Mouse (Mus musculus): ENCODE measurements around the gene Ier5. TPM values are rescaled to one million over a fixed set of nuclear protein-coding genes. Genes with fewer than 3 reads are reported as not detected.

Gene Ier5
- total RNA-seq, 2 experiments from 2014 or later, result 16.5 to 21.5 TPM

DNA sequence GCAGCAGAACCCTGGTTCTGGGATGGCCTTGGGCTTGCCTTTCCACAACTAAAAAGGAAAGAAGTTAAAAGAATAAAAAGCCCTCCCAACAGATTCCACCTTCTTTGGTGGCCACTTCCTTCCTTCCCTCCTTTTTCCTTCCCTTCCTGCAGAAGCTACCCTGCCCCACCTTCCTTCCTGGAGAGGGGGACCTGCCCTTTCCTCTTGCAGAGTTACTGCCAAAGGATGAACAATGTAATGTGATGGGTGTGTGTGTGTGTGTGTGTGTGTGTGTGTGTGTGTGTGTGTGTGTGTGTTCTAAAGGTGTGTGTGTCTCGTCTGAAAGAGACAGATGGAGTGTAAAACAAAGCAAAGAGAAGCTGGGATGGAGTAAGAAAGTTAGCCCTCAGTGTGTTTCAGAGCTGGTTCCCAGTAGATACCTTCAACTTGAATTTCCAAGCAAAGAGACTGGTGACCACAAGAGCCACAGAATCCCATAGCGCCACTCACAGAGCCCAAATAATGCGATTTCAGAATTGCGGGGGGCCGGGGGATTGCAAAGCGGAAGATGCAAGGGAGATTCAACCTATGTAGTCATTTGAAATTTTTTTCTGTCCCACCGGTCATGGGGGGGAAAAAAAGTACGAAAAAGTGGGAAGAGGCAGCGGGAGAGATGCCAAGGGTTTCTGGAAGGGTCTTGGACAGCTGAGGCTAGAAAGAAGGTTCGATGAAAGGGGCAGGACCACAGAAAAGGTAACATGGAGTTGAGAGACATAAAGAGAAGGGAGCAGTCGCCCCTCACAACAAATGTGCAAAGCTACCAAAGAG lies 17.1 kb downstream of the Ier5 start:
- DNase-seq (ENCODE audit: low spot score in 2 of 2), result no peak

DNA sequence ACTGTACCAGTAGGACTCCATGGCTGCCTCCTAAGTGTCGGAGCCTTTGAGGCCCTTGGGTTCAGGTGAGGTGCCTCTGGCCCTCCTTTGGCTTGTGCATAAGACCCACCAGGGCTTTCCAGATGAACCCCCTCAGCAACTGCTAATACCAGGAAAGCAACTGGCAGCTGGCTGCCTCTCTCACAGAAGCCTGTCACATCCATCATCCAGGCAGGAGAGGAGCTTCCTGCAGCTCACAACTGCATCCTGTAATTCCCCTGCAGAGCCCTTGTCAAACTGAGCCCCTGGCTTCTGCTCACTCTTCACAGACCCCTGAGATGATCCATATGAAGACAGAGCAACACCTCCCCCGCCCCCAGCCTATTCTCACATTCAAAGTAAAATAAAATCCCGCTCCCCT lies 21.8 kb downstream of the Ier5 start:
- DNase-seq (ENCODE audit: low spot score in 2 of 2), result no peak

DNA sequence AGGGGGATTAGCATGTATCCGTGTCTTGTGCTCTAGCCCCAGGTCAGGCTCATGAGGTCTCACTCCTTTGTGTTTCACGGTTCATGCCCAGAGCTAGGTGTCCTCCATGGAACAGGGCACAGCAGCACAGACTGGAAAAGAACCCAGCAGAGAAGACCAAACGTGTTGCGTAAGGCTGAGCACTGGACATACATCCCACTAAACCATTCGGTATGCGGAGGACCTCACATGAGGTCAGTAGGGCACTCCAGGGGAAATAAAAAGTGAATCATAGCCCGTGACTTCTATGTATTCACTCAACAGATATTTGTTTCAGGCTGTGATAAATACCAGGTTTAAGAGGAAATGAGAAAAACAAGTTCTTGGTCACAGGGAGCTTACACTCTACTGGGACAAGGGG lies 23.6 kb downstream of the Ier5 start:
- DNase-seq (ENCODE audit: low spot score in 2 of 2), result no peak

DNA sequence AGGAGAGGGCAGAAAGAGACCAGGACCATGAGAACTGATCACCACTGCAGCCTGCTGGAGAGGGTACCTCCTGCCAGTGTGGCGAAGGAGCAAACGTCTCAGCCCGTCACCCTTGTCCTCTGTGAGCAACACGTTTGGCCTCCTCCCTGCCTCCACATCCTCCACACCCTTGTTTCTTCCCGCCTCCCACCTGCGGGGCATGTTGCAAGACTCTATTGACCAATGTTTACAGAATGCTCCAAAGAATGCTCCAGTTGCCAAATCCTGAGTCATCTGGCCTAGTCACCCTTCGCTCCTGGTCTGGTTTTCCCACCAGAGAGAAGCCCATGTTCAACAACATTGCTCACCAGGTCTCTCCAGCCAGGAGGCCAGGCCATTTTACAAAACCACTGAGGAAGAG lies 24.6 kb downstream of the Ier5 start:
- no peak for DNase-seq (ENCODE audit: low spot score in 2 of 2)

DNA sequence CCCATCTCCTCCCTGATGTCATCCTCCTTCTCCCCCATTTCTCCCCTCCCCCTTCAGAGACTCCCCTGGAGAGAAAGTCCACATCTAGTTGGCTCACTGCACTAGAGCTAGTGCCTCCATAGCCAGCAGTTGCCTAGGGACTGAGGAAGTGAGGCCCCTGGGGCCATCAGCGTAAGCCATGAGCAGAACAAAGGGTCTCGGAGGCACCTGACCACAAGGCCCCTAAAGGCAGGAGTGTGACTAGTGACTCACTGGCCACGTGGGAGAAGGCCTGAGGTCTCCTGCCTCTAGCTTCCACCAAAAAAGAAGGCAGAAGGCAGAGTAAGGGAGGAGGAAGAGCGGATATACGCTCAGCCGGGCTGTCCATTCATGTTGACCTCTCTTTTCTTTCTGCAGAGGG lies 25.5 kb downstream of the Ier5 start:
- no peak for DNase-seq (ENCODE audit: low spot score in 2 of 2)

DNA sequence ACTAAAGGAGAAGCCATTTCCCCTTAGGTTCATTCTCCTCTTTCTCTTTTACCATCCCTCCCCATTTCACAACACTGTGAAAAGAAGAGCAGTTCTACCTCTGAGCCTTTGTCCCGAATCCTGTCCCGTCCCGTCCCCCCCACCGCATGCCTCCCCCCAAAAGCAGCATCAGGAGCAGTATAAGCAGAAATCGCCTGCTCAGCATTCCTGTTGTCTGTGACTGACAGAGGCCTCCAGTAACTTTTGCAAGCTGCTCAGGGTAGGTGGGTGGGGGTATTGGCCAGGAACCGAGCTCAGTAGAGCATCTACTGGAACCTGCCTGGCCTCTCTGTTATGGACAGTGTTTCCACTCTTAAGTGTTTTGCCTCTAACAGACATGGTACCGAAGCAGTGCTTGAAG lies 26.3 kb downstream of the Ier5 start:
- no peak for DNase-seq (ENCODE audit: low spot score in 2 of 2)

DNA sequence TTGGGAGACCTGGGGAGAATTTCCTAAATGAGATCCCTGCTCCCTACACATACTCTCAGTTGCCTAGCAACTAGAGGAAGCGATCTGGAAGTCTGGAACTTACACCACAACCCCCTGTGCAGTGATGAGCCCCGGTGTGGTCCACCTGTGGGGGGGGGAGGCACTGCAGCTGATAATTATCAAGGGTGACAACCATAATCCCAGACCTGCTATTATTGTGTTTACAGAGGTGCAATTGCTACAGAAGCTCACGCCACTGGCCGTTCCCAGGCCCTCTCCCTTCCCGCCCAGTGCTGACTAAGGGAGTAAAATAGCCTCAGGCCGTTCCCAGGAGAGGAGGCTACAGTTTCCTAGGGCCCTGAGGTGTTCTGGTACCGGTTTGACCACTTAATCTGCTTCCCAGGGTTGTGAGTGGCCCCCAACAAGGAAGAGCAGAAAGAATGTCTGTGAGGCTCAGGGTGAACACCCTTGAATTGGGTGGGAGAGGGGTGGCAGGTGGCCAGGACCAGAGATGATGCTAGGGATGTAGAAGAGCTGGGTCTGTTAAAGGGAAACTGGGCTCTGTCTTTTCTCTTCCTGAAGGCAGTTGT lies 28.1 kb downstream of the Ier5 start:
- DNase-seq (ENCODE audit: low spot score in 2 of 2), result no peak

DNA sequence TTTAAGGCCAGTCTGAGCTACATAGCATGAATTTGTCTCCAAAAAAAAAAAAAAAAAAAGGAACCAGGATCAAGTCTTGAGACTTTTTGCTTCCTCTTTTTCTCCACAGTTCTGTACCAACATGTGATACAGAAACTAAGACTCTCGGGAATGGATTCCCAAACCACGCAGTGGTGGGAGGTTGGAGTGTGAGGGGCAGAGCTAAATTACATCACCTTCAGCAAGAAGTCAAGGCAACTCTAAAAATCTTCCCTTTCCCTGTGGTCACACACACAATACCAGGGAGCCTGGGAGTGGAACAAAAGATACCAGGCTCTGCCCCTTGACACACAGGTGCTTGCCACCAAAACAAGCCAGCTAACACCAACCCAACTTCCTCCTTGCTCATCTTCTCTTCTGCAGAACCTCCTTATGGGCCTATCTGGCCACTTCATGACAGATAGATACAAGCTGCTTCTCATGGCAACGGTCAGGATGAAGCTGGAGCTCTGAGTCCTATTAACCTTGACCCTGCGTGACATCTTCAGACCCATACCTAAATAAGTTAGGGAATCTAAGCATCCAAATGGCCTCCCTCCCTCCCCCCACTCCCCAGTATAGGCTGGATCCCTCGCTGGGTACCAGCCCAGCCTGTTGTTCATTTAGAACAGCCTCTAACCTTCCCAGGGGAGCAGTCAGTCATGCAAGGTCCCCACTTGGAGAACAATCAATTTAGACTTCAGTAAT lies 28.7 kb downstream of the Ier5 start:
- DNase-seq (ENCODE audit: low spot score in 2 of 2), result no peak

DNA sequence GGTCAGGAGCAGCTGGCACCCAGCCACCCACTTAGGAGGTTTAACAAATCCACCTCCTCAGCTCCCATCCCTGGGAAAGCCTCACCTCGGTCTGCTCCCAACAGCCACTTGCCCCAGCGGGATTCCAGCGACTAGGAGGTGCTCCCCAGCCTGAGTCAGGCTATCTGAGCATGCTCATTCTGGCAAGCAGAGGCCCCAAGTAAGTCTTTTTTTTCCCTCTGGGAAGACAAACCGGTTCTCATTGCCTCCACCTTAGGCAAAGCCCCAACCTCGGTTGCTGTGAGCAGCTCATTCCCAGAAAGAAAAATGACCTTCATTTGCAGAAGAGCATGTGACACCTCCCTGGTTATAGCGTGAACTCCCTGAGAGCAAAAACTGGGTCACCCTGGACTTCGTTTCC lies 29.7 kb downstream of the Ier5 start:
- DNase-seq (ENCODE audit: low spot score in 2 of 2), result no peak

DNA sequence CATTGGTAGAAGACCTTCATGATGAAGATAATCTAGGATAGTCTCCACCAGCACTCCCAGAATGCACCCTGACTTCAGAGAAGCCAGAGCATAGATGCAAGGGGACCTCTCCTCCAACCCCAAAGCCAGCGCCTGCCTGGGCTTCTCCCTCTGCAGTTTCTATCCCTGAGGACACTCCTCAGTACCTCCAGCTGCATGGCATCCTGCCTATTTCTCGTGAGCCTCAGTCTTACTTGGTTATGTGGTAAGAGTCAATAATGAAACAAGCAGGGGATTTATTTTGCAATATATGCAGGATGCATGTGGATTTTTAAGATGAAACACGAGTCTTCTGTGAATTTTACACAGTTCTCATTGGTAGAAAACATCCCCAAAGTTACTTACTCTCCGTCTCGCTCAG lies 33.2 kb downstream of the Ier5 start:
- no peak for DNase-seq (ENCODE audit: low spot score in 2 of 2)

DNA sequence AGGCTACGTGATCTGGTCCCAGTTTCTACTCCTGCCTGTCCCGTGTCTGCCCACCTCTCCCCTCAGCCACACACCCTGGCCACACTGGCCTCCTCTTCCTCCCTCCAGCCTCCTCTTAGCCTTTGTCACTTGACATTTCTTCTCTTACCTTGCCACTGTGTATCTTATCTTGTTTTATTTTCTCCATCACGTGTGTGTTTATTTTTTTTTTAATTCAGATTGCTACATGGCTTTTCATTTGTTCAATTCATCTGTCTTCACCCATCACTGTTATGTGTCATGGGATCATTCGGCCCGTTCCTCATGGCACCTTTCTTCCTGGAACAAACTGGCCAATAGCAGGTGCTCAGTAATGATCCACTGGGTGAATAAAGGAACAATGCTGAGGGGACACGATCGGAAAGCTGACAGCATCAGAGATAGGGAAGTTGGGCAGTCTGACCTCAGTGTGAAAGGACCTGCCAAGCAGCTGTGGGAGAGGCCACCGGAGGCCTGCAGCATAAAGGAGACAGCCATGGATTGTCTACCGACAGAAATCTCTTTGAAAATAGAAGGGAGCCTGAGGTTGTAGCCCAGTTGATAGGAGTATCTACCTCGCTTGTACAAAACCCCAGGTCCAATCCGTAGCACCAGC lies 34.3 kb downstream of the Ier5 start:
- no peak for DNase-seq (ENCODE audit: low spot score in 2 of 2)

DNA sequence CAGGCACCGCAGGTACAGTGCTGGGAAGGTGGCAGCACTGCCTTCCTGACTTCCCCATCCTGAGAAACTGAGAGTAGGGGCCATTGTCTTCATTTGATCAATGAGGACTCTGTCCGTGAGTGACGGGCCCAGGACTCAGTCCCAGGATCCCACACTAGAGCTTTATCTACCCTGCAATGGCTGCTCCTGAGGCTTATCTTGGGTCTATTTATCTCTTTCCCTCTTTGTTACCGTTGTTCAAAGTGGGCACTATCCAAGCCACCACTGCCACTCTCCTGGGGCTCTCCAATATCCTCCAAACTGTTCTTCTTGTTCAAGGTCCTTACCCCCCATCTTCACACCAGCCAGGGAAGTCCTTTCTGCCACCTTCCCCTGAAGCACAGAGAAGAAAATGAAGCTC lies 34.8 kb downstream of the Ier5 start:
- DNase-seq (ENCODE audit: low spot score in 2 of 2), result no peak

DNA sequence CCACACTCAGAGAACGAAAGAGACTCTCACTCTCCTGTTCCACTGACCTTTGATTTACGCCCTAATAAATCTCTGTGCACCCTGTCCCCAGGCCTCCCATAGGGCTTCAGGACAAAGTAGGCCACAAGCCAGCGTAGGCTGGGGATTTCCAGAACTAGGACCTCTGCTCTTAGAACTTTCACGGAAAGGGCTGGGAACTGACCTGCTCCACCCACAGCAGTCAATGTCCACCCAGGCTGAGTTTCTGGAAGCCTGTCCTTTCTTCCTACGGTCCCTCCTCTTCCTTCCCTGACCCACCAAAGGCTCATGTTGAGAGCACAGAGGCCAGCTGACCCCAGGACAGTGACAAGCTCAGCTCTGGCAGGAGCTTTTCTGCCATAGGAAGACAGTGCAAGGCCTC lies 35.3 kb downstream of the Ier5 start:
- no peak for DNase-seq (ENCODE audit: low spot score in 2 of 2)

DNA sequence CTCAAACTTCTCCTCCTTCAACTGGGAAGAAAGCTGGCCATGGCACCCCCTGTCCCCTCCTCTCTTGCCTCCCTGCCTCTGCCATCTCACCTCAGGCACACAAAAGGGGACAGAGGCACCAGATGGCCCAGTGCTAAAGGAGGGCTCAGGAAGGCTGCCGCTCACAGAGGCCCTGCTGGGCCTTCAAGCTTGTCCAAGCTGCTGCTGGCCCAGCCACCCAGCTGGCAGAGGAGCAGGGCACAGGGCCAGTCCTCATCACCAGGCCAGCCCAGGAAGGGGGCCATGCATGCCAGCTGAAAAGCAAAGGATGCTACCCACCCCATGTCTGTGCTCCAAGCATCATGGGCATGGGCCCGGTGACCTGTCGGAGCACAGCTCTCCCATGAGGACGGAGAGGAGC lies 36.5 kb downstream of the Ier5 start:
- peak; percentile 77 to 82 for DNase-seq (ENCODE audit: low spot score in 2 of 2)

DNA sequence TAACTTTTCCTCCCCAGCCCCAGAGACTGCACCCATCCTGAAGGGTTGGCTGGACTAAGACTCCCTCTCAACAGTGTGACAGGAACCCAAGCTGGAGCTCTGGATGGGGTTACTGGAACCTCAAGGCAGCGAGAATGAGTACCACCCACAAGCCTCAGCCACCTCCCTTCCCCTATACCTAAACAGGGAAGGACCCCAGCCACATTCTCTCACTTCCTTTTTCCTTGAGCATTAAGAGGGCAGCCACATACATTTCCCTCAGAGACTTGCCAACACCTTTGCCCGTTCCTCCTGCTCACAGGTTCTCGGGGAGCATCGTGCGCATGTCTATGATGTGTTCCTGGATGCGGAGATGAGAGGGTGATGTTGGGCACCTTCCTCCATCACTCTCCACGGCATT lies 37.4 kb downstream of the Ier5 start:
- DNase-seq (ENCODE audit: low spot score in 2 of 2), result no peak

DNA sequence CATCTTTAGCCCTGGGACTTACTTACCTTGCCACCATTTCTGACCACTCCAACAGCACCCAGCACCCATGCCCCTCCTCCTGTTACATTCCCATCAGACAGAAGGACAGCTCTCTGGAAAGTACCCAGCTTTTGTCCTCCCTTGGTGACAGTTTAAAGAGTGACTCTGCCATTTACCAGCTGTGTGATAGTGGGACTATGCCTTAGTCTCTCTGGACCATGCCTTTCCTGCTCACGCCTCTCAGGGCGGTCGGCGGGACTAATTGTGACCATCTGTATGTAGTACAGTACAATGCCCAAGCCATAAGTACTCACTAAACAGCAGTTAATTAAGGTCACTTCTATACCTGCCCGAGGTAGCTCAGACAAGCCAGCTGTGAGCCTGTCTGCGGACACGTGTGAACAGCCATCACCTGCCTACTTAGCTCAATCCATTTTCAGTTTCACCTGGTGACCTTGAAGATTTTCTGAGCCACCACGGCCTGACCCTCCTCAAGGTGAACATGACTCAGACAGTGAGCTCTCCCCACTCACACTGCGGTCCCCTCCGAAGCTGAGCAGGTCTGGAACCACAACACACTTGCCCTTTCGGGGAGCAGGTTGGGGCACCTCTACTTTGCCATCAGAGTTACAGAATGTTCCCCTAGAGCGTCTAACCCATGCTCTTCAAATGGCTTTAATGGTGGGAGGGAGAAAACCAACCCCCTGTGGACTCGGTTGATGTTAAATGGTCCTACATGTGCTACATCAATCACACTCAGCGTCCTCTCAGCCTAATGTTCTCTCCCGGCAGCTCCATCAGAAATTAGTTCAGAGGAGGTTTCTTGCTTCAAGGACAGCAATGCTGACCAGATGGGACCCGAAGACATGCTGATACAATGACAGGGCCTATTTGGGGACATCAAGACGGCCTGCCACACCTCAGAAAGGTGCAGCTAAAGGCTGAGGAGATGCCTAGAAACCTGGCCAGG lies 38.3 kb downstream of the Ier5 start:
- no peak for DNase-seq (ENCODE audit: low spot score in 2 of 2)

DNA sequence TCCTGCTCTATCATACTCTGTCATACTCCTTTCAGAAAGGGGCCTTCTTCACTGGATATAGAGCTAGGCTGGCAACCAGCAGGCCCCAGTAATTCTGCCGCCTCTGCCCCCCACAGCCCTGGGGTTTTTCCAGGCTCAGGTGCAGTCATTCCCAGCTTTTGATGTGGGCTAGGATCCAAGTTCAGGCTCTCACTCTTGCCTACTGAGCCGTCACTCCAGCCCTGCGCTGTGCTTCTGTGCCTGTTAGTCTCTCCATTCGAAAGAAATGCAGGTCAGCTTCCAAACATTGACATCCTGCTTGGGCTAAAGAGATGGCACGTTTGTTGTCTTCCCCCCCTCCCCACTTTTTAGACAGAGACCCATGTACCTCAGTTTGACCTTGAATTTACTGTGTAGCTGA lies 39.2 kb downstream of the Ier5 start:
- no peak for DNase-seq (ENCODE audit: low spot score in 2 of 2)

DNA sequence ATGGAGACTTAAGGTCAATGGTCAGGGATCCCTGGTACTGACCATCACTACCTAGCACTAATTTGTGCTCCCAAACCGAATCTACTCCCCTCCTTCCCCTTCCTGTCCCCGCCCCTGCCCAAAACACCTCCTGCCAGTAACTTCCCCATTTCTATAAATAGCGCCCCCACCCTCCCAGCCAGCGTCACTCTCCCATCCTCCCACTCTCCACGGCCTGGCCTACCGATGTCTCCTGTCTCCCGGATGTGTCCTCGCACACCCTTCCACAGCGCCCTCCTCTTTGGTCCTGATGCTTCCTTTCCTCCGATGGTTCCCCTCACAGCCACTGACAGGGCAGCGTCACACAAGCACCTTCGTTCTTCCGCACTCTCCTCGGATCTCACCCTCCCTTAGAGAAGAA lies 39.9 kb downstream of the Ier5 start:
- peak in 1 of 2 experiments; percentile 47 for DNase-seq (ENCODE audit: low spot score in 2 of 2)

DNA sequence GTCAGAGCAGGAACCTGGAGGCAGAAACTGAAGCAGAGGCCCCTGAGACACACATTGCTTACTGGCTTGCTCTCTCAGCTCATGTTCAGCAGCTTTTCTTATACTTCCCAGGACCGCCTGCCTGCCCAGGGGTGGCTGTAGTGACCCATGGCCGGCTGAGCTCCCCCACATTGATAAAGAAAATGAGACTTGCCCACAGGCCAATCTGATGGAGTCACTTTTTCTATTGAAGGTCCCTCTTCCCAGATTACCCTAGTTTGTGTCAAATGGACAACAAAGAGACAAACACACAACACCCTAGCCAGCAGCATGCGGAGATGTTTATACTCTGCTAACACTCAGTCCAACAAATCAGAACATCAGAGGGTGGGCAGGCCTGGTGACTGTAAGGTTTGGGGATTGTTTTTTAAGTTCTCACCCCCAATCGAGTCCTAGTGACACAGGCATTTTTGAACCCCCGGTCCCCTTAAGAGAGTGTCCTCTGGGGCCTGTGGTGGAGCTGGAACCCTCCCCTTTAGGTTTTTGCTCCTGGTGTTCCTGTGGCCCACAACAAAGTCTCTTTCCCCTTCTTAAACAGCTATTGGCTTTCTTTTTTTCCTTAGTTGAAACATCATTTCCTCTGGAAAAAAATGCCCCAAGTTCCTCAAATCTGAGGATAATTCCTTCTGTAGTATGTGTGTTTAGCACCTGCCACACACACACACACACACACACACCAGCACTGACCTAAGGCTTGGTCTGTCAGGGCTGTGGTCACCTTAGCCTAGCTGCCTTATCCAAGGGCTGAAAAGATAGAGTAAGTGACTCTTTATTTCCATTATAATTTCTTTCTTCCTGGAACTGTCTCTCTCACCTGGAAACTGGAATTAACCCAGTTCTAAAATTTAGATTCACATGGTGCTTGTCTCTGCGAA lies 41.1 kb downstream of the Ier5 start:
- DNase-seq (ENCODE audit: low spot score in 2 of 2), result no peak

DNA sequence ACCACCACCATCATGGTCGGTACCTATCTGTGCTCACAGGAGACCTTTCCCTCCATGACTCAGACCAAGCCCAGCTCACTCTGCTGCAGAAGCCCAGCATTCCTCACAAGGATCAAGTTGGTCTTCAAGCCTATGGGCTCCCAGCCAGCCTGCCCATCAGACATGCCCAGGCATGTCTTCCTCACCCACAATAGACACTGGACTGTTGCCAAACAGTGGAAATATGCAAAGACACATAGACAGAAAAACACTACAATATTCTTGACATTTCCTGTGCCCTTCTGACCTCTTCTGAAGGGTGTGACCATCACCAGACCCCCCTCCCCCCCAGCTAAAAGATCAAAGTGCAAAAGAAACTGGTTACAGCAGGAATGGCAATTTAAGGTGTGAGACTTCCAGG lies 43.3 kb downstream of the Ier5 start:
- no peak for DNase-seq (ENCODE audit: low spot score in 2 of 2)

Data from layer of hippocampus, postnatal 10 days (tissue).